Mouse (Mus musculus) liver, embryonic 14 days (tissue): Measurements from ENCODE around the gene Sgms2. TPM values are rescaled to one million over a fixed set of nuclear protein-coding genes. Genes with fewer than 3 reads are reported as not detected.

Source experiments
- polyA plus RNA-seq: library from polyadenylated mRNA; depleted of rRNA; stranded (reverse); fragments of >200 nt; gene quantifications from 2 replicates; pipeline ENCODE4 v1.2.3, GENCODE M21; 2012; rRNA removed

The Sgms2 gene
- polyA plus RNA-seq: 1.4 and 2.4 TPM in 2 replicates

GRCm38 (mm10) chr3:131491361-131491925, at the start of gene Sgms2:
Gene Sgms2 (minus strand): TSS chr3:131491411.

GRCm38 (mm10) chr3:131302452-131303319, 188.5 kb downstream of the Sgms2 start, which contains the start of gene Cyp2u1:
Gene Cyp2u1 (minus strand): TSS chr3:131303227.

GRCm38 (mm10) chr3:131271559-131272373, 219.4 kb downstream of the Sgms2 start, which contains the start of gene Hadh:
Gene Hadh (minus strand): TSS chr3:131272101.

Other genes starting within 250 kb of the Sgms2 start
- 74.5 and 87.4 TPM in 2 replicates for gene Hadh, start 219.3 kb downstream of the Sgms2 start, polyA plus RNA-seq
- gene Cyp2u1, start 188.2 kb downstream of the Sgms2 start, polyA plus RNA-seq: 0.12 and 0.18 TPM in 2 replicates
- gene Papss1, start 73.4 kb upstream of the Sgms2 start, polyA plus RNA-seq: 6.3 and 6.6 TPM in 2 replicates